Comparison of ENCODE assay signal across 35 mouse cellular contexts in genomic region chr4:153632056-153632455, GRCm38 (mm10).
"Had no signal": no experiment of that assay in that cellular context is flagged by ENCODE, and none has a peak within 500 bp of the region (broad histone marks: within the 10 kb centered on the region; RNA-seq: fewer than 3 reads in every experiment).

No protein-coding gene starts in this region.

- H3K9ac ChIP-seq: heart, embryonic 13.5 days; heart, embryonic 15.5 days; hindbrain, embryonic 12.5 days; hindbrain, embryonic 13.5 days; hindbrain, embryonic 14.5 days; hindbrain, embryonic 15.5 days; intestine, embryonic 15.5 days; kidney, embryonic 15.5 days had no signal

- H3K4me2 ChIP-seq: heart, embryonic 11.5 days; heart, embryonic 13.5 days; heart, embryonic 15.5 days; hindbrain, embryonic 12.5 days; hindbrain, embryonic 13.5 days; hindbrain, embryonic 14.5 days; hindbrain, embryonic 15.5 days; intestine, embryonic 15.5 days; kidney, embryonic 15.5 days had no signal

- H3K9me3 ChIP-seq: heart, embryonic 13.5 days; hindbrain, embryonic 13.5 days; hindbrain, embryonic 15.5 days; intestine, embryonic 15.5 days; kidney, embryonic 15.5 days had no signal

- H3K27me3 ChIP-seq: heart, embryonic 15.5 days; hindbrain, embryonic 12.5 days; hindbrain, embryonic 13.5 days; hindbrain, embryonic 15.5 days; intestine, embryonic 15.5 days had no signal

- H3K4me3 ChIP-seq: heart, embryonic 10.5 days; heart, embryonic 13.5 days; heart, embryonic 15.5 days; hindbrain, embryonic 10.5 days; hindbrain, embryonic 12.5 days; hindbrain, embryonic 13.5 days; hindbrain, embryonic 15.5 days; intestine, embryonic 15.5 days; kidney, embryonic 15.5 days; layer of hippocampus, adult 2 months; left cerebral cortex, adult 2 months had no signal

- H3K36me3 ChIP-seq: heart, embryonic 10.5 days; heart, embryonic 13.5 days; heart, embryonic 15.5 days; hindbrain, embryonic 10.5 days; hindbrain, embryonic 12.5 days; hindbrain, embryonic 13.5 days; hindbrain, embryonic 15.5 days; intestine, embryonic 15.5 days; kidney, embryonic 15.5 days had no signal

- H3K27ac ChIP-seq: heart, embryonic 10.5 days; heart, embryonic 13.5 days; heart, embryonic 15.5 days; hindbrain, embryonic 10.5 days; hindbrain, embryonic 12.5 days; hindbrain, embryonic 13.5 days; hindbrain, embryonic 14.5 days; hindbrain, embryonic 15.5 days; hindbrain, postnatal 0 days; intestine, embryonic 15.5 days; kidney, embryonic 15.5 days; kidney, postnatal 0 days; layer of hippocampus, adult 2 months; left cerebral cortex, adult 2 months had no signal

- DNase-seq: heart, postnatal 10 days; heart, postnatal 14 days; heart, postnatal 36 days; heart, postnatal 4 days; kidney, adult 11 months; kidney, adult 18-20 months; kidney, adult 2 months; kidney, adult 8-10 months; kidney, adult 9 months; kidney, postnatal 10 days; kidney, postnatal 14 days; kidney, postnatal 25 days; kidney, postnatal 36 days; kidney, postnatal 4 days; layer of hippocampus, adult 9-11 months; layer of hippocampus, postnatal 36 days had no signal

- H3K4me1 ChIP-seq: heart, embryonic 10.5 days; heart, embryonic 13.5 days; heart, embryonic 15.5 days; intestine, embryonic 15.5 days; kidney, embryonic 15.5 days had no signal

- ATAC-seq: hindbrain, embryonic 16.5 days; hindbrain, postnatal 0 days; inflammation-experienced regulatory T-cells, adult 6 months; intestine, embryonic 15.5 days; intestine, embryonic 16.5 days; intestine, postnatal 0 days had no signal
